Mouse (Mus musculus): ENCODE results near the gene Cd8b1. TPM values are rescaled to one million over a fixed set of nuclear protein-coding genes. Genes with fewer than 3 reads are reported as not detected.

Cd8b1 gene
- polyA plus RNA-seq, 1 experiment from 2014 or later = 0.07 TPM

- Histone ChIP-seq H3K4me2 (ENCODE audit: low read depth, low read length) (no peak overlapping the region), H3K9me3 (replicated peaks; ENCODE audit: control insufficient read depth, low read length) (no peaks in the 10 kb centered on the region), H3K27ac (ENCODE audit: low read length) (no peak overlapping the region), H3K9ac (ENCODE audit: low read depth, low read length) (no peak overlapping the region), H3K4me1 (ENCODE audit: control insufficient read depth, low read depth, low read length) (no peaks in the 10 kb centered on the region), H3K27me3 (ENCODE audit: control insufficient read depth, insufficient read depth, low read depth, low read length) (no peaks in the 10 kb centered on the region), H3K4me3 (ENCODE audit: low read depth, low read length) (no peak overlapping the region), H3K36me3 (ENCODE audit: control insufficient read depth, insufficient read depth) (no peaks in the 10 kb centered on the region)
- ATAC-seq (ENCODE audit: low read depth) = no peak
- WGBS (ENCODE audit: insufficient replicate concordance) = 59% methylated on average over 7 of the region's 7 CpGs
These were observed 34.9 kb downstream of the Cd8b1 start for GRCm38 (mm10) chr6:71357493-71357892.

GRCm38 (mm10) chr6:71360221-71360620 lies 37.6 kb downstream of the Cd8b1 start:
- no peaks in the 10 kb centered on the region for H3K4me1 ChIP-seq (ENCODE audit: control insufficient read depth, low read depth, low read length)
- no peak for ATAC-seq (ENCODE audit: low read depth)
- WGBS (ENCODE audit: insufficient replicate concordance) = 50% methylated on average over 4 of the region's 4 CpGs
- no peak overlapping the region for H3K27ac ChIP-seq (ENCODE audit: low read length)
- no peak overlapping the region for H3K4me3 ChIP-seq (ENCODE audit: low read depth, low read length)
- no peaks in the 10 kb centered on the region for H3K9me3 ChIP-seq (replicated peaks; ENCODE audit: control insufficient read depth, low read length)
- no peaks in the 10 kb centered on the region for H3K27me3 ChIP-seq (ENCODE audit: control insufficient read depth, insufficient read depth, low read depth, low read length)
- no peaks in the 10 kb centered on the region for H3K36me3 ChIP-seq (ENCODE audit: control insufficient read depth, insufficient read depth)
- H3K9ac ChIP-seq (ENCODE audit: low read depth, low read length) = no peak overlapping the region
- H3K4me2 ChIP-seq (ENCODE audit: low read depth, low read length) = no peak overlapping the region

GRCm38 (mm10) chr6:71360751-71361150 lies 38.2 kb downstream of the Cd8b1 start:
- WGBS (ENCODE audit: insufficient replicate concordance) = 43% methylated on average over 5 of the region's 5 CpGs
- H3K27ac ChIP-seq (ENCODE audit: low read length) = no peak overlapping the region
- no peak overlapping the region for H3K4me3 ChIP-seq (ENCODE audit: low read depth, low read length)
- no peak overlapping the region for H3K4me2 ChIP-seq (ENCODE audit: low read depth, low read length)
- H3K4me1 ChIP-seq (ENCODE audit: control insufficient read depth, low read depth, low read length) = no peaks in the 10 kb centered on the region
- no peak overlapping the region for H3K9ac ChIP-seq (ENCODE audit: low read depth, low read length)
- H3K9me3 ChIP-seq (replicated peaks; ENCODE audit: control insufficient read depth, low read length) = no peaks in the 10 kb centered on the region
- no peak for ATAC-seq (ENCODE audit: low read depth)
- H3K27me3 ChIP-seq (ENCODE audit: control insufficient read depth, insufficient read depth, low read depth, low read length) = no peaks in the 10 kb centered on the region
- no peaks in the 10 kb centered on the region for H3K36me3 ChIP-seq (ENCODE audit: control insufficient read depth, insufficient read depth)

GRCm38 (mm10) chr6:71361156-71361670 lies 38.6 kb downstream of the Cd8b1 start:
- no peak overlapping the region for H3K27ac ChIP-seq (ENCODE audit: low read length)
- no peak for ATAC-seq (ENCODE audit: low read depth)
- 70% methylated on average over 10 of the region's 10 CpGs for WGBS (ENCODE audit: insufficient replicate concordance)
- H3K9ac ChIP-seq (ENCODE audit: low read depth, low read length) = no peak overlapping the region
- H3K4me3 ChIP-seq (ENCODE audit: low read depth, low read length) = no peak overlapping the region
- H3K4me2 ChIP-seq (ENCODE audit: low read depth, low read length) = no peak overlapping the region
- no peaks in the 10 kb centered on the region for H3K36me3 ChIP-seq (ENCODE audit: control insufficient read depth, insufficient read depth)
- H3K27me3 ChIP-seq (ENCODE audit: control insufficient read depth, insufficient read depth, low read depth, low read length) = no peaks in the 10 kb centered on the region
- no peaks in the 10 kb centered on the region for H3K9me3 ChIP-seq (replicated peaks; ENCODE audit: control insufficient read depth, low read length)
- no peaks in the 10 kb centered on the region for H3K4me1 ChIP-seq (ENCODE audit: control insufficient read depth, low read depth, low read length)

- no peak overlapping the region for H3K4me3 ChIP-seq (ENCODE audit: low read depth, low read length)
- no peaks in the 10 kb centered on the region for H3K36me3 ChIP-seq (ENCODE audit: control insufficient read depth, insufficient read depth)
- no peak overlapping the region for H3K9ac ChIP-seq (ENCODE audit: low read depth, low read length)
- no peak overlapping the region for H3K27ac ChIP-seq (ENCODE audit: low read length)
- no peak for ATAC-seq (ENCODE audit: low read depth)
- H3K4me2 ChIP-seq (ENCODE audit: low read depth, low read length) = no peak overlapping the region
- no peaks in the 10 kb centered on the region for H3K9me3 ChIP-seq (replicated peaks; ENCODE audit: control insufficient read depth, low read length)
- H3K27me3 ChIP-seq (ENCODE audit: control insufficient read depth, insufficient read depth, low read depth, low read length) = no peaks in the 10 kb centered on the region
- H3K4me1 ChIP-seq (ENCODE audit: control insufficient read depth, low read depth, low read length) = no peaks in the 10 kb centered on the region
- 52% methylated on average over 2 of the region's 2 CpGs for WGBS (ENCODE audit: insufficient replicate concordance)
These were observed 41.4 kb downstream of the Cd8b1 start for GRCm38 (mm10) chr6:71363995-71364394.

GRCm38 (mm10) chr6:71369416-71369815 lies 46.8 kb downstream of the Cd8b1 start:
- H3K27me3 ChIP-seq (ENCODE audit: control insufficient read depth, insufficient read depth, low read depth, low read length) = no peaks in the 10 kb centered on the region
- H3K4me3 ChIP-seq (ENCODE audit: low read depth, low read length) = no peak overlapping the region
- ATAC-seq (ENCODE audit: low read depth) = no peak
- H3K4me2 ChIP-seq (ENCODE audit: low read depth, low read length) = no peak overlapping the region
- H3K4me1 ChIP-seq (ENCODE audit: control insufficient read depth, low read depth, low read length) = no peaks in the 10 kb centered on the region
- H3K9me3 ChIP-seq (replicated peaks; ENCODE audit: control insufficient read depth, low read length) = no peaks in the 10 kb centered on the region
- no peaks in the 10 kb centered on the region for H3K36me3 ChIP-seq (ENCODE audit: control insufficient read depth, insufficient read depth)
- no peak overlapping the region for H3K9ac ChIP-seq (ENCODE audit: low read depth, low read length)
- no peak overlapping the region for H3K27ac ChIP-seq (ENCODE audit: low read length)
- WGBS (ENCODE audit: insufficient replicate concordance) = 69% methylated on average over 6 of the region's 6 CpGs

GRCm38 (mm10) chr6:71371085-71371605 lies 48.6 kb downstream of the Cd8b1 start:
- no peaks in the 10 kb centered on the region for H3K9me3 ChIP-seq (replicated peaks; ENCODE audit: control insufficient read depth, low read length)
- WGBS (ENCODE audit: insufficient replicate concordance) = 79% methylated on average over 5 of the region's 5 CpGs
- H3K27me3 ChIP-seq (ENCODE audit: control insufficient read depth, insufficient read depth, low read depth, low read length) = no peaks in the 10 kb centered on the region
- no peak overlapping the region for H3K9ac ChIP-seq (ENCODE audit: low read depth, low read length)
- no peak overlapping the region for H3K4me3 ChIP-seq (ENCODE audit: low read depth, low read length)
- ATAC-seq (ENCODE audit: low read depth) = no peak
- H3K36me3 ChIP-seq (ENCODE audit: control insufficient read depth, insufficient read depth) = no peaks in the 10 kb centered on the region
- H3K4me2 ChIP-seq (ENCODE audit: low read depth, low read length) = no peak overlapping the region
- no peak overlapping the region for H3K27ac ChIP-seq (ENCODE audit: low read length)
- no peaks in the 10 kb centered on the region for H3K4me1 ChIP-seq (ENCODE audit: control insufficient read depth, low read depth, low read length)

GRCm38 (mm10) chr6:71372041-71372720 lies 49.6 kb downstream of the Cd8b1 start:
- ATAC-seq (ENCODE audit: low read depth) = no peak
- Histone ChIP-seq H3K4me1 (ENCODE audit: control insufficient read depth, low read depth, low read length) (no peaks in the 10 kb centered on the region), H3K9me3 (replicated peaks; ENCODE audit: control insufficient read depth, low read length) (no peaks in the 10 kb centered on the region), H3K9ac (ENCODE audit: low read depth, low read length) (no peak overlapping the region), H3K27me3 (ENCODE audit: control insufficient read depth, insufficient read depth, low read depth, low read length) (no peaks in the 10 kb centered on the region), H3K4me3 (ENCODE audit: low read depth, low read length) (no peak overlapping the region), H3K4me2 (ENCODE audit: low read depth, low read length) (no peak overlapping the region), H3K36me3 (ENCODE audit: control insufficient read depth, insufficient read depth) (no peaks in the 10 kb centered on the region), H3K27ac (ENCODE audit: low read length) (no peak overlapping the region)
- 56% methylated on average over 5 of the region's 5 CpGs for WGBS (ENCODE audit: insufficient replicate concordance)

- Histone ChIP-seq H3K4me3 (ENCODE audit: low read depth, low read length) (no peak within 1 kb of the TSS), H3K27ac (ENCODE audit: low read length) (no peak within 1 kb of the TSS), H3K36me3 (ENCODE audit: control insufficient read depth, insufficient read depth) (no peaks in the 10 kb centered on the region), H3K9me3 (replicated peaks; ENCODE audit: control insufficient read depth, low read length) (no peaks in the 10 kb centered on the region), H3K9ac (ENCODE audit: low read depth, low read length) (no peak within 1 kb of the TSS), H3K27me3 (ENCODE audit: control insufficient read depth, insufficient read depth, low read depth, low read length) (no peaks in the 10 kb centered on the region), H3K4me2 (ENCODE audit: low read depth, low read length) (no peak within 1 kb of the TSS), H3K4me1 (ENCODE audit: control insufficient read depth, low read depth, low read length) (no peaks in the 10 kb centered on the region)
- 61% methylated on average over 14 of the region's 14 CpGs for WGBS (ENCODE audit: insufficient replicate concordance)
- ATAC-seq (ENCODE audit: low read depth) = no peak
These were observed 50.7 kb downstream of the Cd8b1 start, which contains the start of gene Cd8a for GRCm38 (mm10) chr6:71373249-71373775. TSS of gene Cd8a (plus strand) at chr6:71373427.
